Mouse (Mus musculus): Measurements from ENCODE around the gene Rbms3.

Rbms3 gene

DNA sequence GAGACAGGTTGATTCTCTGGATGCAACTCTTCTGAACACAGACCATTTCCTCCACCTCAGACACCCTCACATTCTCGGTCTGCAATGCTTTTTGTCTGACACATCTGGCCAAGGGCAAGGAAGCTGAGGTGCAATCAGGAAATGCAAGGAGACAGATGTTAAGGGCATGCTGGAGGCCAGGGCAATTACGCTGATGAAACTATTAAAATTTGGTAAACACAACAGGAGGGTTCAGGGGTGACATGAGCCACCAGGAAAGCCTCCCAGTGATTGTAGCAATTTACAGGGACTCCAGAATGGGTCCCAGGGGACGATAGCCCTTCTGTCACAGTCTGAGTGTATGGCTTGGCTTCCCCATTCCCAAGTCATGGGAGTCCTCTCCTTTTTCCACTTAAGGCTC is 681.5 kb downstream of the Rbms3 start:
- no peak for DNase-seq

DNA sequence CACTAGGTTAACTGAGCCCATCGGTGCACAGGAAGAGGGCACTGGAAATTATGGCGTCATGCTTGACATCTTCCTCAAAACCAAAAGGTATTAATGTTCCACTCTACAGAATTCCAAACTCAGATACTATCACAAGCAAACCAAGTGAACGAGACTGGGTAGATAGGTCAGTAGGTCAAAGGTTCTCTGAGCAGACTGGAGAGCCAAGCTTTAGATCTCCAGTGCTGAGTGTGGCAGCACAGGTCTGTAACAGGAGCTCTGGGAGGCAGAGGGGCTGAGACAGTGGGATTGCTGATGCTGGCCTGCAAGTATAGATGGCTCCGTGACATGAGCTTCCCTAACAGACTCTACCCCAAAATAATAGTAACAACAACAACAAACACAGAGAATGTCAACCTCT is 682.3 kb downstream of the Rbms3 start:
- no peak for DNase-seq

DNA sequence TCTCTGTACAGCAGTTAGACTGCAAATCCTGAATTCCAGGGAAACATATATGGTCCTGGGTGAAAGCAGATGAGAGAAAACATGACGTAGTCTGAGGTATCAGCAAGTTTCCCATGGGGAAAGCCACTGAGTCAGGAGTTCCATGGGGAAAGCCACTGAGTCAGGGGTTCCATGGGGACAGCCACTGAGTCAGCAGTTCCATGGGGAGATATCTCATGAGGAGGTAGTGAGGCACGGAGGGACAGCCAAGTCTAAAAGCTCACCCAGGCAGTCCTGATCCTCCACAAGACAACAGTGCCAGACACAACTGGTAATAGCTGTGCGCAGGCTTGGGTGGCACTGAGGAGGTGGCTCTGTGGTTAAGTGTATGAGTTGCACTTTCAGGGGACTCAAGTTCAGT is 682.9 kb downstream of the Rbms3 start:
- DNase-seq = no peak

DNA sequence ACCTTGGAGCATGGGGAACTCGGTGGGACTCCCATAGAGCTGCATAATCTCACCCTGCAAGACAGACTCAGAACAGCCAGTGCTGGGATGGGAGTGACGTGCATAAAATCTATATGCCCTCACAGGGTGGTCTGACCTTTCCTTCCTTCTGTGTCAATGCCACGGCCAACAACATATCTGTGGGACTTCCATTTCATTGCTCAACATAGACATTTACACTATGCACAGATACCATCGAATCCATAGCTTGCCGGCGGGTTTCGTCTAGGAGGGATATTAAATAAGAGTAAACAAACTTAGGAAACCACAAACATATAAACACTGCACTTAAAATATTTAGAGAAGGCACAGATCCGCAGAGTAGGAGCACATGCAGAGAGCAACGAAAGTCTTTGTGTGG is 684.0 kb downstream of the Rbms3 start:
- DNase-seq = no peak

DNA sequence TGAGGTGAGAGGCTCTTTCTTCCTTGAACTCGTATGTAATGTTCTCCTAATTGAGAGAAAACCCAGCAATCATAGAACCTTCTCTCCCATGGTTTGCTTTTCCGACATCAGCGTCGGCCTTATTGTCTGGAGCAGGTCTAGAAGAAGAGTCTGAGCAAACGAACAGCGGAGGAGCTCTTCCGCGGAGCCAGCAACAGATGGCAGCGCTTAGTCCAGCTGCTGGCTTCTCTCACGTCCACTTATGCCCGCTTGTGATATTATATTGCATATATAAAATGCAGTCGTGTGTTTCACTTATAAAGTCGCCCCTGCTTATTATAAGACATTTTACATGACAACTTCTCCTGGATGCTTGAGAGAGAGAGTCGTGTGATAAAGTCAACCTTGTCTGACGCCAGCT is 685.8 kb downstream of the Rbms3 start:
- DNase-seq = no peak

DNA sequence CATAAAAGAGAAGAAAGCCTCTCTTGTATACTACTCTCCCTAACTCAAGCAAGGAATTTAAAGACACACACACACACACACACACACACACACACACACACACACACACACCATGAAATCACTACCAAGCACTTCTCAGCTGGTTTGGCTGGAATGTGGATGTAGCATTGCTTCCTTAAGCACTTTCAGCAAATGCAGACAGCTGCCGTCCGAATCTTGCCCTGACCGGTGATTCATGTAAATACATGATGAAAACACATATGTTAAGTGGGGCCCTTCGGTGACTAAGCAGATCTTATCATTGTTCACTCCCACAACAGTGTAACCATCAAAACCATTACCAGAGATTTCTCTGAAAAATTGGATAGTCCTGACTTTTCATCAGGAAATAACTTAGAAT is 688.6 kb downstream of the Rbms3 start:
- DNase-seq = no peak

DNA sequence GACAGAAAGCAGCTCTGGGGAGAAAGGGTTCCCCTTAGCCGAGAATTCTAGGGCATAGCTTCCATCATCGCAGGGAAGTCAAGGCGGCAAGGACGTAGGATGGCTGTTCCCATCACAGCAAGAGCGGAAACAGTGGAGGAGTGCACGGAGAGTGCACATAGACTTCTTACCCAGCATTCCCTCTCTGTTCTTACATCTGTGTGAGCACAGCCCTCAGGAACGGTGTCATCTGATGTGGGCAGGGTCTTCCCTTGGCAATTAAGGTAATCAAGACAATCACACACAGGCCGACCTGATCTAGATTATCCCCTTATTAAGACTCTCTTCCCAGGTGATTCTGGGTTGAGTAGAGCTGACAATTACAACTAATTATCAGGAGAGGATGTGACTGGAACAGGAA is 689.0 kb downstream of the Rbms3 start:
- no peak for DNase-seq

DNA sequence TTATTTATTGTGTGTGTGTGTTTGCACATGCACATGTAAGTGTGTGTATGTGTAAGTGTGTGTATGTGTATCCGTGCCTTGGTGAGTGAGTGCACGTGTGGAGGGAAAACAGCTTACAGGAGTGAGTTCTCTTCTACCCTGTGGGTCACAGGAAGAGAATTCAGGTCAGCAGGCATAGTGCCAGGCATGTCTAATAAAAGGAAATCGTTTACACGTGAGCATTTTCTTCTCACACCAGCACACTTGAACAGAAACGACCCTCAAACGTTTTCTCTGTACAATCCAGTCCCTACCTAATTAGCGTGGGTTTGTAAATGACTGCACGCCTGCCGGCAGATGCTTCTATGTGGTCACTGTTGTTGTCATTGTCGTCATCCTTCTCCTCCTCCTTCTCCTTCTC is 701.4 kb downstream of the Rbms3 start:
- no peak for DNase-seq

DNA sequence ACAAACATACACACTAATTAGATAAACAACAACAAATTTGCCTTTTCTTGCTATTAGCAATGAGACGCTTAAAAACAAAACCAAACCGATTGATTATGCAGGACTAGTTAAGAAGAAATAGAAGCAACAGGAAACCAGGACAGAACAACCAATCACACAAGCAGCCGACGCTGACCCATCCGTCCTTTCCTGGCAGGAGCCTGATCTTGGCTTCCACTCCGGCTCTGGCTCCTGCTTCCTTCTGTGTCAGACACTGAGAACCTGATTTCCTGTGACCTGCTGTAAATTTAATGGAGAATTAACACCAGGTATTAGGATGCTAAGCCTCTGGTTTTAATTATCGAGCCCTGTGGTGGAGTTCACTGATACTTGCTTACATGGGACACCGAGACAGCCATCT is 706.6 kb downstream of the Rbms3 start:
- DNase-seq = no peak

DNA sequence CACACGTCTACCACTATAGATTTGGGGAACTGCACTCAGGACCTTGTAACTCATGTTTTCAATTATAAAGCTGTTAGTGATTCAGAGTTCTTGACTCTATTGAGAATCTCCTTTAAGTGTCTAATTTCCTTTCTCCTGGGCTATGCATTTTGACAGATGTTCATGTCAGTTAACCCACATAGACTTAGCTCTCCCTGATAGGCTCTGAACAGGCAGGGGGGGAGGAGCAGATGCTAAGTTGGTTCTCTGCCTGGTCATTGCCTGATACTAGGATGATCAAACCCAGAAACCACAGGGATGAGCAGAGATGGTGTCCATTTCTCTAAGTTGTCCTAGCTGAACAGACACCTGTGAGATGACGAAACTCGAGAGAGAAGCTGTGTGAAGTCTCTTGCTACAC is 707.2 kb downstream of the Rbms3 start:
- DNase-seq = no peak

DNA sequence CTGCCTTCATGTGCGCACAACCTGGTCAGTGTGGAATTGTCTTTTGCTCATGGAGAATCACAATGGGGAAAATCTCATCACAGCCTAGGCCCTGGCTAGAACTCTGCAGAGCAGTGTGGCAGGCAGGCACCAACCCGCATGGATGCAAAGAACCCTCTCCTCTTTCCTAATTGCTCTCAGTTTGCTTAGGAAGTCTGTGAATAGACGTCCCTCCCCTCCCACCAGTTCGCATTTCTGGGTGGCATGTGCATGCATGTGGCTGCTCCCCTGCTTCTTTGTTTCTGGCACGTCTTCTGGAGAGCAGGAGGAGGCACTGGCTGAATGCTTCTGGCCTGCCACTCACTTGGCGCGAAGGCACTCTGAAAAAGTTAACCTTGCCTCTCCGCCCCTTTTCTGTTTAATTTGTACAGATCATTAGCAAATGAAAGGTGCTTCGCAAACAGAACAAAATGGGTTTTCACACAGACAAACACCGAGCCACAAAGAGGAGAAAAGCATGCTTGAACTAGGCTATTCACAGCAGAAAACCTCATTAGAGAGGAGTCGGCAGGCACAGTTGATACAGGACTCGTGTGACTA is 710.2 kb downstream of the Rbms3 start:
- DNase-seq = no peak

DNA sequence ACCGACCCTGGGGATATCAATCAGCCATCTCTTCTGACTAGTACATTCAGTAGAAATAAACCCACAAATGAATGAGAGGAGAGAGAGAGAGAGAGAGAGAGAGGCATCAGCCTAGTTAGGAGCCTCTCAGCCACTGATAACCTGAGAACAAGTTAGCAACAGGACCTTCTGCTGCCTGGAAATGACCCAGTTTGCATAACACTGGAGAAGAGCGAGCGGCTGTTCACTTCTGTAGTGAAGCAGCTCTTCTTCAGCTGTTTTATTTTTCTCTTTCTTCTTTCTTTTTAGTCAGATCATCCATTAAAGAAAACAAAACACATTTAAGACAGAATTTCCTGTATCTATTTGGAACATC is 717.2 kb downstream of the Rbms3 start:
- DNase-seq = no peak

DNA sequence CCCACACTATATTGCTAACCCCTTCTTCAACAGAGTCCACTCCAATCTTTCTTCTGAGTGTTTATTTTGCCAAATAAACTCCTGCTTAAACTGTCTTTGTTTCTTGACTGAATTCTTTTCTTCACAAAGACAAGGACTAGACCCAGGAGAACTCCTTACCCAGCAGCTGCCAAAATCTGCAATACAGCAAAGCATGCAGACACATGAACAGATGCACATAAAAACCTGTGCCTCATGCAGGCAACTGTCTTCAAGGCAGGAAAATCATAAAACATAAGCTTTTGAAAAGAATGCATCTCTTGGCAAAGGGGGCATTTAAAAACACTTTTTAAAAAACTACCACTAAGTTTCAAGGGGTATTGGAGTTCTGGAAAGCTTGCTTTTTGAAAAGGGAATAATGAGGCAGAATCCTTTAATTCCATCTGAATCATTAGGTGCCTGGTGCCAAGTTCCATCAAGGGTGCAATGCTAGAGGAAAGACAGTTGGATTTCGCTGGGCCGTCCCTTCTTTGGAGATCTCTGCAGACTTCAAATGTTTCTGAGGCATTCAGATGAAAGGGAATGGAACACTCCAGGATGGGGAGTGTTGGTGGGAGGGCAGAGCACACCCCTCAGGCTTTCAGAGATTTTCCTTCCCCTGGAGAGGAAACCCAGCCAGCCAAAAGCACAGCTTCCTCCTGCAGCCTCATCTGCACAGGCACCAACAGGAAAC is 717.8 kb downstream of the Rbms3 start:
- peak; percentile 14 for DNase-seq

DNA sequence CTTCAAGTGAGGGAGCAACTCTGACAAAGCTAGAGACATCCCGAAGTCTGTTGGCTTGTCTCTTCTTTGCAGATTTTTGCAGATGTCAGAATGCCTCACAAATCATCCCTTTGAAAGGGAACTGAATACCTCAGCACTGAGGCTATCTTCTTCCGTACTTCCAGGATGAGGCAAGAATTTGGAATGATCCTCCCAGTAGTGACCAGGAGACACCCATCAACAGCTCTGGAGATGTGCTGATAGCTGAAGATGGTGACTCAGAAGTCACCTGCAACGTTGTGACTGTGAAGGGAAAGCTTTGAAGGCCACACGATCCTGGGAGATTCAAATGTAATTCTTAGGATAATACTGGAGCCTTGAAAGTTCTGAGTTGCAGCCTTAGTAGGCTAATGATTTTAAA is 720.2 kb downstream of the Rbms3 start:
- DNase-seq = no peak

DNA sequence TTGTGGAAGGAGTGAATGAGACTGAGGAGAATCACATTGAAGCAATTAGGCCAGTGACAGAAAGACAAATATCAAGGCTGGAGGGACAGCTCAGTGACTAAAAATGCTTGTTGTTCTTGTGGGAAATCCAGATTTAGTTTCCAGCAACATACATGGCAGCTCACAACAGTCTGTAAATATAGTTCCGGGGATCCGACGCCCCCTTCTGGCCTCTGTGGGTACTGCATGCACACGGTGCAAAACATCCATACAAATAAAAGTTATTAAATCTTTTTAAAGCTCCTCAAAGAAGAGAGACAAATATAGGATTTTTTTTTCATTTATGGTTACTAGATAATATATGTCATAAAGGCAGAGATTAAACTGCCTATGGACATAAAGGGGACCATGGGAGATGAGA is 722.8 kb downstream of the Rbms3 start:
- DNase-seq = no peak

DNA sequence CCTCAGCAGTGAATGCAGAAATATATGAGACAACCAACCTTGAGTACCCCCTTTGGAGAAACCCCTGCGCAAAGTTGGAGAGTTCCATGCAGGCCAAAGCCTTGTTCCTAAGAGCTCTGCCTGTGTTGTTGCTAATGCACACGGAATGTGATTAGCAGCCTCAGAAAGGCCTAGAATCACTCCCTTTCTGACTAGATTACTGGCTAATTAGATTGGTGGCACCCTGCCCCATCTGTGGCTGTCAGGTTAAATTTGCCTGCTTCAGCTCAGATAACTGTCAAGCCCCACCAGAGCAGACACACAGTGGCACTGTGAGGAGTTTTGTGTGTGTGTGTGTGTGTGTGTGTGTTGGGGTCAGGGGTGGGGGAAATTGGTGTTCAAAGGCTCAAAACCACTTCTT is 724.1 kb downstream of the Rbms3 start:
- no peak for DNase-seq

DNA sequence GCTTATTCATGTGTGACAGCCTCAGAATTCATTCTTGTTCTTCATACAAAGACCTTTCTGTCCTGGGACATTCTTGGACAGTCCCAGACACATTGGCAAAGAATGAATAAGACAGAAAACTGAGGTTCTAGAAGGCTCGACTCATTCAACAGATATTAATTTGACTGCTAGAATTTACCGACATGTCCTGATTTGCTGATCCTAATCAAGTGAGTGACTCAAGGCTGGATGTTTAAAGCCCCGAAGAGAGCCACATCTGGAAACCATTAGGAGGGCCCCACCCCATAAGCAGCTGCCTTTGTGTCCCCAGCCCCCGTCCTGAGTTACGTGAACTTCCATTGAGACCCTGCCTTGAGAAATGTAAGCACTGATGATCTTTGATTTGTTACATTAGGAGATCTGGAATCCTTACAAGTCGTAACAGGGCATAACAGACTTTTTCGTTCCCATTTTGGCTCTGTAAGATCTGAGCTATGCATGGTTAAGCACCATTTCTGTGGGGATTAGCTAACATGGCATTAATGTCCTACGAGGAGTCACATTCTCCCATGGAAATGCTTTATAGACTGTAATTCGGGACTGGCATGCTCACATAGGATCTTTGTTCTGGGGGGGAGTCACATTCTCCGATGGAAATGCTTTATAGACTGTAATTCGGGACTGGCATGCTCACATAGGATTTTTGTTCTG is 726.3 kb downstream of the Rbms3 start:
- no peak for DNase-seq

DNA sequence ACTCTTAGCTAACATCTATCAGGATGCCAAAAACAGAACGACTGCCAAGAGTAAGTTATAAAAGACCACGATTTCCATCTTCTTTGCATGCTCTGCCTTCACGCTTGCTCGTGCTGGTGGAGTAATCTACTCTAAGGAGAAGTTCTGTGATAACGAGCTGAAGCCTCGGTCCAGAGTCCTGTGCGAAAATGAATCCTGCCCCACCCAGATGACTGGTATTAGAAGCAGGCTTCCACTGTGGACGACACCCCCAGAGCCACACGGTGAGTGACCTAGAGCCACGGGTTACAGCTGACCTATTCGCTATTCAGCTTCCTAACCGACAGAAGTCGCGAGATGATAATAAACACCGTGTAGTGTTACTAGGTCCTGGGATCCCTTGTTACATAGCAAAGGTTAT is 730.3 kb downstream of the Rbms3 start:
- no peak for DNase-seq

DNA sequence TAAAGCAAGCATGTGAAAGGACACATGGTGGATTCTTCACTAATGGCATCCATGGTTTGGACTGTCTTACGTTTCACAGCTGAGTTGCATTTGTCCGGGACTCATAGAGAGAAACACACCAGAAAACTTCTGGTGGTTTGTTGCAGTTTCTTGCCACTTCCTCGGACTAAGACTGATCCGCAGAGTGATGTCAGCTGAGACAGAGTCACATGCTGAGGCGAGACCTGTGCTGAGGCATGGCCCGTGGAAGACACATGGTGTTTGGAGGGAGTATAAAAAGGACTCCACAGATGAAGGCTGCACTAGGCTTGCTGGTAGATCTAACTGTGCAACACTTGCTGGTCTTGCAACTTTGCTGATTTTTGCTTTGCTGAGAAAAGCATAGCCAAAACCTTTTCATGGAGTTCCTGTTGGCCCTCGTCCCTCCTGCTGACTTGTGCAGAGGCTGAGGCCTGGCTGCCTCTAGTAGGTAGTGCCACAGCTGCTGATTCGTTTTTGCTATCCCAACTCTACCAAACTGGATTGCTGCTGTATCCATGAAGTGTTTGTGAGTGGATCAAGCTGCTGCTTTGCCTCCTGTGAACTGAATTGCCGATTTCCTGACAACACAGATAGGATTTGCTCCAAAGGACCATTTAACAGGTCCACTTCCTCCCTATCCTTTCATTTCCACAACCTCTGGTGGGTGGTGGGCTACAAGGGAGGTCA is 742.6 kb downstream of the Rbms3 start:
- peak; percentile 34 for DNase-seq

DNA sequence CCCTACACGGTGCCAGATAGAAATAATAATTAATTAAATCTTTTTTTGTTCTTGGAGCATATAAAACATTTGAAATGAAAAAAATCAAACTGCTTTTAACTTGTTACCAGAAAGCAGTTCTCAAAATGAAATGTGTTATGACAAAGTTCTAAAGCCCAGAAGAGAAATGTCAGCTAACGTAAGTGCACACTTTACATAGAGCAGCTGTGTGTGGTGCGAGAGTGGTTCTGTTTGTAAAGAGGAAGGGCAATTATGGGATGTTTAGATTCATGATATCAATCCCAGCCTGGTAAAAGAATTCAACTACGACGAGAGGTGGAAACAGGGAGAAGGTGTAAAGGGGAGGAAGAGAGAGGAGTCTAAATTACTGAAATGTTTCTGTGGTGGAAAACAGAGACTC is 744.1 kb downstream of the Rbms3 start:
- no peak for DNase-seq

DNA sequence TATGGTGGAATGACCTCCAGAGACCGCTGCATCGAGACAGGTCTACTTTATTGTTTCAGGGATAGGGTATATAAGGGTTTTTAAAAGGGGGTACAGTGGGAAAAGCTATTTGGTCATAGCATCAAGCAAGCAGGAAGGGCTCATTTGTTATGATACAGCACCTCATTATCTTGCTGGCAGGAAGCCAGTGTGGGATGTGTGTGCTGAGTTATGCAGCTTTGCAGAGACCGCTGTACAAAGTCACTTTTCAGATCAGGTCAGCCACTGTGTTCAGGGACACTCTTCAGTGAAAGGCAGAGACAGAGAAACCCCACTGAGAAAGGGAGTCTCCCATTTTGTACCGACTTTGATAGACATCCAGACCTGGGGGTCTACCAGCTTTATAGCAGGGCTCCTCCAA is 749.2 kb downstream of the Rbms3 start:
- DNase-seq = peak; percentile 78

DNA sequence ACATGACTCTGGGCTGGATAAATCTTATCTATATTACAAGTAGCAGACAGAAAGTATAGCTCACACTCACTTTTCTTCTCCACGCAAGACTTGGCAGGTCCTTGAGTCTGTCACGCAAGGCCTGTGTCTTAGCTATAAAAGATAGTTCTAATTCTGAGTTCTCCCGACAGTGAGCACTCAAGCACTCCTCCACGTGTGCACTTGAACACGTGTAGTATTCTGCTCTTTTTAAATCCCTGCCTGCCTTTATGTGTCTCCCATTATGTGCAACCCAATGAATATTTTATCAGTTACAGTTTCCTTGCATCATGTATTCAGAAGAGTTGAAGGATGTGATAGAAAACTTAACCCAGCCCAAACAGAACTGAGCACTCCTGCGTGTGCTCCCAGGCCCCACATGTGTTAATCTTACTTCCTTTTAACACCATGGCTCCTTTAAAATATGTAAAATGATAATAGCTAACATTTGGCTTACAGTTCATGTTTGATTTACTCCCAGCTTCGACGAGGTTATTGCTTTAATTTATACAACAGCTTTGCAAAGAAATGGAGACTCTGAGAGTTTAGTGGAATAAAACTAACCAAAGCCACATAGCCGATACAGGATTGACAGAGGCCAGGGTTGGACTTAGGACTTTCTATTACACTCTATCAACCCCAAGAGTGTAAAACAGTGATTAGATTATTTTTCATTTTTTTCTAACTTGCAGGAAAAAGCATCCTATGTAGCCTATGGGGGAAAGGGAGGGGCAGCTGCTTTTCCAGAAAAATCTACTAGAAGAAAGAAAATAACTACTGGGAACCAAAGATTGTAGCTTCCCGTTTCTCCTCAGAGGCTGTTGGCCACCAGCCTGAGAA is 749.9 kb downstream of the Rbms3 start:
- no peak for DNase-seq

DNA sequence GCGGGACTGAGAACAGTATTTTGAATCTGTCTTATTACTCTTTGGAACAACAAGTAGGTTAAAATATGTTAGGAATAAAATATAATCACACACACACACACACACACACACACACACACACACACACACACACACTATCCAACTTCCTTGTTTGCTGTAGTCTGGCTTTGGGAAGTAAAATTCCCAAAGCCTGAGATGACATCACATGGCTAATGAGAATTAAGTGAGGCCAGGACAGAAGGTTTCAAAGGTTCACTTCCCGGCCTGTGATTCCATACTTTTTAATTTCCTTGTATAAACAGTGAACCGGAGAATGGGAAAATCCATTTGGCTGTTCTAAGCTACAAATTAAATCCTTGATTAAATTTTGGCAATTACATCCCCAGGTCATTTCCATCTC is 752.9 kb downstream of the Rbms3 start:
- peak; percentile 21 for DNase-seq
